Mouse (Mus musculus) frontal cortex, postnatal 36 days (tissue): ENCODE measurements around the gene Cpm.

Experiments used
- DNase-seq, 2 experiments: peaks; one replicate each; pipeline ENCODE4 v3.0.0; 2022; ENCODE audit warnings: low spot score in 2 of 2

The Cpm gene

GRCm38 (mm10) chr10:117634323-117635030 lies 5.2 kb downstream of the Cpm start:
- DNase-seq, result no peak

- no peak for DNase-seq
Observed at GRCm38 (mm10) chr10:117635078-117635771, 5.9 kb downstream of the Cpm start.

GRCm38 (mm10) chr10:117635823-117636589 lies 6.7 kb downstream of the Cpm start:
- DNase-seq, result no peak

- DNase-seq, result peak in 1 of 2 experiments; percentile 12
Observed at GRCm38 (mm10) chr10:117637062-117637744, 7.9 kb downstream of the Cpm start.

- DNase-seq, result no peak
Observed at GRCm38 (mm10) chr10:117637745-117638577, 8.7 kb downstream of the Cpm start.

GRCm38 (mm10) chr10:117638578-117639220 lies 9.4 kb downstream of the Cpm start:
- no peak for DNase-seq

- no peak for DNase-seq
Observed at GRCm38 (mm10) chr10:117639221-117639599, 9.9 kb downstream of the Cpm start.

GRCm38 (mm10) chr10:117639899-117640594 lies 10.7 kb downstream of the Cpm start:
- DNase-seq, result no peak

GRCm38 (mm10) chr10:117640595-117641078 lies 11.3 kb downstream of the Cpm start:
- DNase-seq, result no peak

- DNase-seq, result no peak
Observed at GRCm38 (mm10) chr10:117641400-117642200, 12.3 kb downstream of the Cpm start.

- DNase-seq, result no peak
Observed at GRCm38 (mm10) chr10:117642201-117642450, 12.8 kb downstream of the Cpm start.

GRCm38 (mm10) chr10:117642491-117643262 lies 13.4 kb downstream of the Cpm start:
- no peak for DNase-seq

- DNase-seq, result no peak
Observed at GRCm38 (mm10) chr10:117643302-117643701, 14.0 kb downstream of the Cpm start.

- no peak for DNase-seq
Observed at GRCm38 (mm10) chr10:117643711-117644428, 14.6 kb downstream of the Cpm start.

GRCm38 (mm10) chr10:117644429-117644748 lies 15.1 kb downstream of the Cpm start:
- no peak for DNase-seq

GRCm38 (mm10) chr10:117644828-117645227 lies 15.5 kb downstream of the Cpm start:
- DNase-seq, result no peak

GRCm38 (mm10) chr10:117645487-117645964 lies 16.2 kb downstream of the Cpm start:
- no peak for DNase-seq
